Mouse (Mus musculus) kidney, adult 2 months (tissue): ENCODE data around the gene Snx25. TPM values are rescaled to one million over a fixed set of nuclear protein-coding genes. Genes with fewer than 3 reads are reported as not detected.
"Not testable (repeated sequence)": the region's sequence is repeated elsewhere in the genome, so short reads cannot be mapped to it uniquely, and the experiment has no call there.

Experiments
- DNase-seq: peaks from one replicate; pipeline ENCODE4 v3.0.0; 2021
- H3K27ac ChIP-seq: fragments of 200-500 bp; 2 replicates; pipeline ENCODE4 v1.5.1; 2012; ENCODE audit warnings: low read depth, low read length, control low read depth, inconsistent platforms; ENCODE audit not compliant: insufficient read depth
- H3K27me3 ChIP-seq: fragments of 200-500 bp; replicated peaks from 2 replicates; pipeline ENCODE4 v1.6.1; 2012; ENCODE audit warnings: mild to moderate bottlenecking, moderate library complexity, low read length, inconsistent platforms; ENCODE audit not compliant: control insufficient read depth, insufficient read depth
- H3K36me3 ChIP-seq: fragments of 200-500 bp; 2 replicates; pipeline ENCODE4 v1.6.1; 2012; ENCODE audit warnings: mild to moderate bottlenecking, moderate library complexity, low read length, inconsistent platforms; ENCODE audit not compliant: control insufficient read depth, insufficient read depth
- H3K4me1 ChIP-seq: fragments of 200-500 bp; 2 replicates; pipeline ENCODE4 v1.6.1; 2011; ENCODE audit warnings: low read length; ENCODE audit not compliant: control insufficient read depth, insufficient read depth
- H3K4me3 ChIP-seq: fragments of 200-500 bp; 2 replicates; pipeline ENCODE4 v1.5.1; 2011; ENCODE audit warnings: mild to moderate bottlenecking, low read depth, low read length, control low read depth; ENCODE audit not compliant: insufficient read depth
- CTCF ChIP-seq: fragments of 200-500 bp; conservative IDR thresholded peaks from 2 replicates; pipeline ENCODE4 v1.5.1; 2011; ENCODE audit warnings: low read depth, mild to moderate bottlenecking, control low read depth, low read length, moderate library complexity, mixed read lengths; ENCODE audit not compliant: insufficient read depth, insufficient read length
- POLR2A ChIP-seq: fragments of 200-500 bp; IDR thresholded peaks from one replicate; pipeline ENCODE4 v1.6.1; 2011; ENCODE audit warnings: low read depth, low read length, control low read depth
- WGBS: fragments of 180-500 bp; shearing (Covaris S2); methylation state at CpG from one replicate; pipeline ENCODE4 v1.1.7; 2018; 5-methylcytosine and 5-hydroxymethylcytosine counted together
- polyA plus RNA-seq: library from polyadenylated mRNA; depleted of rRNA; stranded (reverse); fragments of >200 nt; gene quantifications from 2 replicates; pipeline ENCODE4 v1.2.3, GENCODE M21; 2012

Gene Snx25
- polyA plus RNA-seq, 1 experiment, result 9.8 TPM

DNA sequence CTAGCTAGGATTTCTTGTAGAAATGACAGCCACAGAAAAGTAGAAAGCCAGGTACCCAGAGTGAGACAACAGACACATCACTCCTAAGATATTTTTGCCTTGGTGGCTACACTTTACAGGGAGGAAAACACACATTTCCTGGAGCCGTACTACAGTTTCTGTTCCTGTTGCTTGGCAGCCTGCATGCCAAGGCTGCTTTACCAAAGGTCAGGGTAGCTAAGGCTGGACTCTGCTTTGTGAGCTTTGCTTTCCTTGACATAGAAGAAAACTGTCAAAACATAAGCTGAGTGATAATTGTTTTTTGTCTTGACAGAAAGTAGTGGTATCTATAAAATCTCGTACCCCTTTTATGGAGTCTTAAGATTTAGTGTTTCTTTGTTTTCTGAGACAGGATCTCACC, 21.5 kb downstream of the Snx25 start:
- Histone ChIP-seq H3K36me3 (no peaks in the 10 kb centered on the region), H3K4me3 (no peak overlapping the region), H3K27ac (0 out of 2 replicates have a peak overlapping the region, but pooled peaks have one; percentile 46), H3K4me1 (peaks cover 7% of the 10 kb centered on the region; the same call in 1 of the 2 replicates), H3K27me3 (no peaks in the 10 kb centered on the region)
- WGBS, result 34% methylated on average over 2 of the region's 2 CpGs
- TF ChIP-seq POLR2A (no peak), CTCF (no peak)
- DNase-seq, result peak; percentile 79

GRCm38 (mm10) chr8:46122498-46122897, 29.5 kb downstream of the Snx25 start:
- H3K27ac ChIP-seq, result no peak overlapping the region
- TF ChIP-seq POLR2A (no peak), CTCF (no peak)
- H3K4me3 ChIP-seq, result no peak overlapping the region
- no peak for DNase-seq
- H3K4me1 ChIP-seq, result no peaks in the 10 kb centered on the region
- no peaks in the 10 kb centered on the region; the same call in 1 of the 2 replicates for H3K36me3 ChIP-seq
- WGBS, result 97% methylated on average over 2 of the region's 2 CpGs
- H3K27me3 ChIP-seq, result no peaks in the 10 kb centered on the region

DNA sequence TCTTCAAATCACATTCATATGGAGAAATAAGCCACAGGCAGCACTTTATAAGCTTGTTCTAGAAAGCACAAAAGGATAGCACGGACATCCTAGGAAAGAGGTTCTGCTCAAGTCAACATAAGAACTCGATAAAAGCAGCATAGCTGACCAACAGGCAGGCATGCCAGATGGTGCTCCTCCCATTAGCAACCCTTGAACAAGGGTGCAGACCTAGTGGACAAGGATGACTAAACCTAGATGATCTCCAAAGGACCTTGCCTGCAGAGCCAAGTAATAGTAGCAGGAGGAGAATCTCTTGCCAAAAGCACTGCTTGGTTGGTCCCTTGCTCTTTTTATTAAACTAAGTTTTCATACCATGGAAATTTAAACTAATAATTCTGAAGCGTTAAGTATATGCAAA, 32.8 kb downstream of the Snx25 start:
- Histone ChIP-seq H3K36me3 (no peaks in the 10 kb centered on the region; the same call in 1 of the 2 replicates), H3K4me3 (no peak overlapping the region), H3K4me1 (no peaks in the 10 kb centered on the region), H3K27me3 (no peaks in the 10 kb centered on the region), H3K27ac (no peak overlapping the region)
- 68% methylated on average over 3 of the region's 3 CpGs for WGBS
- no peak for TF ChIP-seq CTCF
- TF ChIP-seq POLR2A, result no peak
- peak; percentile 74 for DNase-seq

DNA sequence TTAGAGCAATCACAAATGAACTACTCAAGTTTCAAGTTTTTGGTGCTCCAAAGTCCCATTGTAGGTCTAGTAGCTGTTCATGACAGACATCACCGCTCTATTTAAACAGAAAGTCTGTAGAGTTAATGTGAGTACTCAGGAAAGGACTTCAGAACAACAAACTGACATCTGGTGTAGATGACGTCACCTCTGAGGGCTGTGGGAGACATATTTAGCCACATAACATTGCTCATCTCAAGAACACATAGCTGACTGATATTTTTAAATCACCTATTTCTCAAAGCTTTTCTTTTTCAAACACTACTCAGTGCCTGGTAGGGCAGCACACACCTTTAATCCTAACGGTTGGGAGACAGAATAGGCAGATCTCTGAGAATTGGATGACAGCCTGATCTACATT, 34.8 kb downstream of the Snx25 start:
- TF ChIP-seq POLR2A (no peak), CTCF (no peak)
- no peak overlapping the region for H3K27ac ChIP-seq
- H3K27me3 ChIP-seq, result no peaks in the 10 kb centered on the region
- no peak overlapping the region for H3K4me3 ChIP-seq
- no peaks in the 10 kb centered on the region for H3K4me1 ChIP-seq
- H3K36me3 ChIP-seq, result no peaks in the 10 kb centered on the region; the same call in 1 of the 2 replicates
- WGBS, result 89% methylated on average over 3 of the region's 3 CpGs
- DNase-seq, result no peak

GRCm38 (mm10) chr8:46113421-46114170, 38.4 kb downstream of the Snx25 start:
- H3K4me1 ChIP-seq, H3K27me3 ChIP-seq, H3K4me3 ChIP-seq, H3K27ac ChIP-seq, DNase-seq, H3K36me3 ChIP-seq: not testable (repeated sequence)

DNA sequence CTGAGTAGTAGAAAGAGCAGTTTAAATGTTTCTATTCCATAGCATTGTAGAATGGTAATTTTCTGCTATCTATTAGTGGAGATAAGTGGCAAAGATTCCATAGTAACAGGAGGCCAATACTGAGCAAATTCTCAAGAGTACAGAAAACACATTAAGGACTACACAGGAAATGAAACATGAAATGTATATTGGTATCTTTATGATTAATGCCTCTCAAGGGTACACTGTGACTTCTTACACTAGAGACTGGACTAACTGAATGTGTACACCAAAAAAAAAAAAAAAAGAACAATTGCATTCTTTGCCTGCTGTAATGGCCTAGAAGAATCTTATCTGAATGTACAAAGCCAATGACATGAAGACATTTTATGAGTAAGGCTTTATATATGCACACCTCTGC, 44.3 kb downstream of the Snx25 start:
- Histone ChIP-seq H3K27me3 (no peaks in the 10 kb centered on the region), H3K4me1 (no peaks in the 10 kb centered on the region), H3K4me3 (no peak overlapping the region), H3K27ac (no peak overlapping the region), H3K36me3 (0 out of 2 replicates have a peak, but pooled peaks cover 2% of the 10 kb centered on the region)
- no peak for DNase-seq
- TF ChIP-seq CTCF, result no peak
- TF ChIP-seq POLR2A, result no peak

DNA sequence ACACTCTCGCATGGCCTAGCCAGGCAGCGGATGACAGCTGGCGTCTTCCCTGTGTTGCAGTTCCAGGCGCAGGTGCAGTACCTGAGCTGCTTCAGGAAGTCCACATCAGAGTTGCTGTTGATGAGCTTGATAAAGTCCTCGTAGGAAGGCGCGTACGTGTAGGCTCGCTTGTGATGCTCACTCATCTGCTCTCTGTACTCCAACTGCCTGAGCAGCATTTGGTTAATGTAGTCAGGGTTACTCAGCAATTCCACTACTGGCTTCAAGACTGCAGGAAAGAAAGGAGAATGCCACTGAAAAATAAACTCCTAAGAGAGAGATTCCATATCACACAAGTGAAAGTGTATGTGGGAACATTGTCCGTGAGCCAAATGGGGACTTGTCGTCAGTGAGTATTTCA, 48.5 kb downstream of the Snx25 start:
- H3K27me3 ChIP-seq, result no peaks in the 10 kb centered on the region
- peaks cover 4% of the 10 kb centered on the region; the same call in 1 of the 2 replicates for H3K36me3 ChIP-seq
- 96% methylated on average over 11 of the region's 11 CpGs for WGBS

More for the DNA sequence above, 48.5 kb downstream of the Snx25 start:
- TF ChIP-seq CTCF (no peak), POLR2A (no peak)
- Histone ChIP-seq H3K4me1 (no peaks in the 10 kb centered on the region), H3K4me3 (no peak overlapping the region), H3K27ac (no peak overlapping the region)
- no peak for DNase-seq
